Mouse (Mus musculus) heart, adult 2 months (tissue): ENCODE results near the gene Lrrc36.

Experiments used
- CTCF ChIP-seq: fragments of 200-600 bp; IDR thresholded peaks from 2 replicates; pipeline ENCODE4 v1.8.1; 2022; ENCODE audit warnings: antibody characterized with exemption, mild to moderate bottlenecking, moderate library complexity
- EP300 ChIP-seq: fragments of 200-500 bp; IDR thresholded peaks from 2 replicates; pipeline ENCODE4 v1.6.1; 2011; ENCODE audit warnings: low read depth, low read length, control low read depth; ENCODE audit not compliant: insufficient read depth

DNA sequence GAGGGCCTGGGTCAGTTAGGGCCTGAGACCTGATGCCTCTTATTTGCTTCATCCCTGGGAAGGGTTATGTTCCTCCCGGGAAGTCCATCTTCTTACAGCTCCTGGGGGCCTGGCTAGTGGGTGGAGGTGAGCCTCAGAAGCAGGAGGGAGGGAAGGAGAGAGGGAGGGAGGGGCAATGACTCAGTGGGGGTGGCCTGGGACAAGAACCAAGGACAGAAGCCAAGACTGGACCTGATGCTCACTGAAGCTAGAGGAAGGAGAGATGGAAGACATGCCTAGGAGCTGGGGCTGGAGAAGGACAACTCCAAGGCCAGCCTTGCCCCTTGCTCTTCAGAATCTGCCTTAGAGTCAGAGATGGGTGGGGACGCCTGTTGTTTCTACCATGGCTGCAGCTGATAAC lies 40.3 kb upstream of the Lrrc36 start, which contains the start of gene Plekhg4:
- TF ChIP-seq EP300 (no peak), CTCF (no peak)
